Mouse (Mus musculus): Measurements from ENCODE around the gene Csde1.
A peak's percentile ranks its signal among the peaks of the same experiment; 100 is the strongest.

The Csde1 gene

DNA sequence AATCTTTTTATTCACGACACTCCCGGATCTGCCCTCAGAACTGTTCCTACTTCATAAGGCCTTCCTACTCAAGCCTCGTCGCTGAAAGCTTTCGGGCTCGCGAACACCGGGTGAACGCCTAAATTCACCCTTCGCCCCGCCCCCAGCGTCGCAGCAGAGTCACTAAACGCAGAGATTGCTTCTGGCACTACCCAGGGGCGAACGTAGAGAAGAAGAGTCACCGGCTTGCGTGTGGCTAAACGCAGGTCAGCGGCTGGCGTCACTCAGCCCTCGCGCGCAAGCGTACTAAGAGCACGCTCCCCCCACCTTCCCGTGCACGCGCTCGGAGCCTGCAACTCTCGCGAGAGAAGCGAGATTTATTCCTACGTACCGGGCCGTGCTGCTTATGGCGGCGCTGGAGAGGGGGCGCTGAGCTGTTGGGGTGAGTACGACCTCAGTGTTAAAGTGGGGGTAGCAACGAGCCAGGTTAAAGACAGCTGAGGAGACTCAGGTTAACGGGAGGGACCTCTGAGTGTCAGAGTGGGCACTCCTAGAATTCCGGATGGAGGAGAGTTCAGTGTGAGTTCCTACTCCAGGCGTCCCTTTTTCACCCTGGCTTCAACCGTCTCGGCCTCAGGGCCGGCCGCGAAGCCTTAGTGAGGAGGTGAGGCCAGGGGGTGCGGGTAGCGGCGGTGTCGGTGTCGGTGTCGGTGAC, at the start of gene Csde1:
TSS of gene Csde1 (plus strand) at position 178 of the 694 bp plus-strand sequence.
- peak; percentile 98 for DNase-seq

GRCm38 (mm10) chr3:102970508-102970907, 49.7 kb upstream of the Csde1 start:
- DNase-seq: no peak

DNA sequence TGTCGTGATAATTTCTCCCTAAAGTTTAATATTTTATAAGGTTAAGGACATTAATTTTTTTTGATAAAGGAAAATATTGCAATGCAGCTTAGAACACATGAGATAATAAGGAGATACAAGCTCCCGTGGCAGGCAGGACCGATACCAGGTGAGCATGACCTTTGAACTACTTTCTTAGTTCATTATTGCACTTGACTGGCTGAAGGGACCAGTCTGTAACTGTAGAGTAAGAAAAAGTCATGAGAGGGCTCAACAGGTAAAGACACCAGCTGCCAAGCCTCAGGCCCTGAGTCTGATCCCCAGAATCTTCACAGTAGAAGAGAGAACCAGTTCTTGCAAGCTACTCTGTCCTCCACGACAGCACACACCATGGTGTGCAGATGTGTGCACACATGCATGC, 43.3 kb upstream of the Csde1 start:
- DNase-seq: no peak

GRCm38 (mm10) chr3:102979550-102980348, 40.5 kb upstream of the Csde1 start:
- DNase-seq: no peak

DNA sequence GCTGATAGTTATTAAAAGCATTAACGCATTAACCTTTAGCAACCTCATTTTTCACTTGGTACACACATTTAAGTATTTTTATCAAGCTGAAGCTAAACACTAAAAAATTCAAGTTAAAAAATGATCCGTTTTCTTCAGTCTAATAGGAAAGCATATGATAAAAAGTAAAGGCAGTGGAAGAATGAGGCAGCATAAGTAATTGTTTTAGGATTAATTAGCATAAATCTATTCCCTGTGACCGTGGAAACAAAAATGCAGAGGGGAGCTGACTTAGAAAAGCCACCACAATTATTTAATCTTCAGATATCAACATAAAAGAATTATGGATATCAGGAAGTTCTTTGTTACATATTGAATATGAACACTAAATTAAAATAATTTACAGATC, 39.9 kb upstream of the Csde1 start:
- no peak for DNase-seq

GRCm38 (mm10) chr3:102991041-102991440, 29.2 kb upstream of the Csde1 start:
- no peak for DNase-seq

DNA sequence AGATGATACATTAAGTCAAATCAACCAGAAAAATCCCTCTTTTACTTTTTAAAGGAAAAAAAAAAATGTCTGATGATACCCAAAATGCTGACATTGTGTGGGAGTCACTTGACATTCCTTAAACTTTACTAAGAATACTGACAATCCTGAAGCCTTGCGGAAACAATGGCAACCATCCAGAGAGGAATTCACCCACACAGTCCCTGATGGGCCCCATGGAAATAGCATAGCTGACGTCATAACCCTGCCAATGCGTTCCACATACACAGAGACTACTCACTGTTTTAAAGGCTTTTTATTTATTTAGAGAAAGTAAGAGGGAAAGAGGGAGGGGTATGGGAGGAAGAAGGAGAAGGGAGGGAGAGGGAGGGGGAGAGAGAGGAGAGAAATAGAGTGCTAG, 27.3 kb upstream of the Csde1 start:
- DNase-seq: no peak

DNA sequence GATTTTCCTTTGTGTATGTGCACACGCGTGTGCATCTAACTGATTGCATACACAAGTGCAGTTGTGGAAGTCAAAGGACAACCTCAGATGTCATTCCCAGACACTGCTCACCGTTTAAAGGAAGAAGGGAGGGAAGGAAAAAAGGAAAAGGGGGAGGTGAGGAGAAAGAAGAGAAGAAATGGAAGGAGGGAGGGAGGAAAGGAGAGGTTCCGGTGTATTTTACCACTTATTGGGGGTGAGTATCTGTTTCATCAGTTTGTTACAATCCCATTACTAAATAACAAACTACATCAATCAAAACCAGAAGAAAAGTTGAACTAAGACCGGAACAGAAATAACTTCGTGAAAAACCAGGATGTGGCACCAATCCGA, 25.0 kb upstream of the Csde1 start:
- no peak for DNase-seq

GRCm38 (mm10) chr3:102995605-102996321, 24.5 kb upstream of the Csde1 start, which contains the start of gene Sike1:
Sike1 (plus strand) TSS chr3:102995708.
- peak; percentile 92 for DNase-seq

GRCm38 (mm10) chr3:102997036-102997435, 23.2 kb upstream of the Csde1 start:
- no peak for DNase-seq

- no peak for DNase-seq
Observed at GRCm38 (mm10) chr3:102997591-102997990, 22.6 kb upstream of the Csde1 start.

DNA sequence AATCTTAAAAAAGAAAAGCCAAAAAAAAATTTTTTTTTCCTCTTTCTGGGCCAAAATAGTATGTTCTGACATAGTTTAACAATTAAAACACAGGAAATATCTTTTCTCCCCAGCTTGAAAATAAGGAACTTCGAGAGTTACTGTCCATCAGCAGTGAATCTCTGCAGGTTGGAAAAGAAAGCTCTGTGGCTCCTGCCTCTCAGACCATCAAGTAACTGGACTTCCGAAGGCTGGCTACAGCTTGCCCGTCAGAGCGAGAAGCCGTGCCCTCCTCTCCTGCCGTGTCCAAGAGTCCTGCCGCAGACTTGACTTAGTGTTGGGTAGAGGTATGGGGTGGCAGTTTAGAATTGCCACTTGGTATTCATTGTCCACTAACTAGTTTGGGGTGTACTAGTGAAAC, 18.6 kb upstream of the Csde1 start:
- no peak for DNase-seq

DNA sequence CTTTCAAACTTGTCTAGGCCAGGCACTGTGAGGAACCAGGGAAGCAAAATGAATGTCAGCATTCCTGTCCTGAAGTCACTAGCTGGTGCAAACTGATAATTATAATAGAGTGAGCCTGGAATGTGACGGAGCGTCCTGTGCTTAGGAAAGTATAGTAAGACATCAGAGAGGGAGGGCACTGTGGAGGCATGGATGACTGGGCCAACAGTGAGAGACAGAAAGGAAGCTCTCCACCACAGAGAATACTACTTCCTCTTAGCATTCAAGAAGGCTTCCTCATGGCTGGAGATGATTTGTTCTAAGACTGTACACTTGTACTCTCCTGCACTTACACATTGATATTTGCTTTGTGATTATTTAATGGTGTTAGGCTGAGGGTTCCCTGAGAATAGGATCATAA, 2.9 kb upstream of the Csde1 start:
- no peak for DNase-seq

DNA sequence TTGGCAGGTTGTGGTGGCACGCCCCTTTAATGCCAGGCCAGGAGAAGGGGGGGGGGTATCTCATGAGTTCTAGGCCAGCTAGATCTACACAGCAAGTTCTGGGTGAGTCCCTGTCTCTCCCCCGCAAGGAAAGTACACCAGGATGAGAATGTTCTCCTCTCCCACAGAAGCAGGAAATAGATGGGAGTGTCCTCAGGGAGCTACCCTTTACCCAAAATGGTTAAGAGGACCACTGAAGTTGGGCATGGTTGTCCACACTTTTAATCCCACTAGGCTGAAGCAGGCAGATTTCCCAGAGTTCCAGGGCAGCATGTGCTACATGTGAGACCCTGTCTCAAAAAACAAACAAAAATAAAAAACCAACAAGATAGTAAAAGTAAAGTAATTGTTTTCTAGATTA, 764 bp upstream of the Csde1 start:
- peak; percentile 56 for DNase-seq

DNA sequence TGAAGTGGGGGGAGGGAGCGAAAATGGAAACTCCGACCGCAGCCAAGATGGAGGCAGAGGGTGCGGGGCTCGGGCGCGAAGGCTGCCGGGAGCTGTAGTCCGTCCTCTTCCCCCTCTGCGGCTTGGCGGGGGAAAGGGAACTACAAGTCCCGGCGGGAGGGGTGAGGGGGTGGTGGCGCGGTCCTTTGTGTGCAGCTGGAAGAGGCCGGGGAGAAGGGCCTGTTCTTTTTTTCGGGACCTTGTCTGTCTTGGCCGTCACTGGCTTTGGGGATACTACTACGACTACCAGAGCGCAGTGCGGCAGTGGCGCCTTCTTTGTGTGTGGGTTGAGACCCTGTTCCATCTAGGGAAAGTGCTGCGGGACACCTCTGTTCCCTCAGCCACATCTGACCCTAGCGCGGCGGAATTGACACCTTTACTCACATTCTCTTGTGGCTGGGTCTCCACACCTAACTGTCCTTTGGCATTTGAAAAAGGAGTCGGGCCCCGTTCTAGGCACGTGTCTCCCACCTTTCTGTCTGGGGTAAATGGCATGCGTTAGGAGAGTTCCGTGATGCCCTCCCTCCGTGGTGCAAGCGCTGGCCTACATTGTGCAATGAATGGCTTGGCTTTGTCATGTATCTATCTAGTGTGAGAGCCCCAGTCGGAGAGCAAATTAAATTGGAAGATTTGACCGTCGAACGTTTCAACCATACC, 865 bp downstream of the Csde1 start:
- peak; percentile 85 for DNase-seq

DNA sequence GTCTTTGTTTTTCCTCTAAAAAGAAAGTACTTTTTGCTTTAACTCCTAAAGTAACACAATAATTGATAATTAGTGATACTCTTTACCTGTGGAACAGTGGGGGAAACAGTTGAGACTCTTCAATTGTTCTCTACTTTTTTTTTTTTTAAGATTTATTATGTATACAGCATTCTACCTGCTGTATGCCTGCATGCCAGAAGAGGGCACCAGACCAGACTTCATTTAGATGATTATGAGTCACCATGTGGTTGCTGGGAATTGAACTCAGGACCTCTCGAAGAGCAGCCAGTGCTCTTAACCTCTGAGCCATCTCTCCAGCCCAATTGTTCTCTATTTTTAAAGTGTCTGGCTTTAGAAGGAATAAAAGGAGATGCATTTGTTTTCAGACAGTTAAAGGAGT, 5.9 kb downstream of the Csde1 start:
- no peak for DNase-seq

GRCm38 (mm10) chr3:103040285-103040684, 20.1 kb downstream of the Csde1 start:
- DNase-seq: no peak

DNA sequence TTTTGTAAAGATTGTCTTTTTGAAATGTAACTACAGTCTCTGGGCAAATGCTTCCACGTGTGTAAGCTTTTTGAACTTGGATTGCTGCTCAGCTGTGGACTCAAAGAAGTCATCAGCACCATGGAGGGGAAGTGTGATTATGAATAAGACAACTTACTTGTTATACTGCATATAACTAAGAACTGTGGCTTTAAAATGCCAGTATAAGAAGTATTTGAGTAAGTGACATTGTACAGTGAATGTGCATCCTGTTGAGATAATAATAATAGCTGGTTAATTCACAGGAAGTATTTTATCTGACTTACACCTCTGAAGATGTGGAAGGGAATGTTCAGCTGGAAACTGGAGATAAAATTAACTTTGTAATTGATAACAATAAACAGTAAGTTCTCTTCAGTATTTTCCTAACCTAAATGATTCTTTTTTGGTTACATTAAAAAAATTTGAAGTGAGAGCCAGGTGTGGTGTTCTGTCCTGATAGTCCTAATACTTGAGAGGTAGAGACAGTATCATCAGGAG, 20.7 kb downstream of the Csde1 start:
- no peak for DNase-seq

DNA sequence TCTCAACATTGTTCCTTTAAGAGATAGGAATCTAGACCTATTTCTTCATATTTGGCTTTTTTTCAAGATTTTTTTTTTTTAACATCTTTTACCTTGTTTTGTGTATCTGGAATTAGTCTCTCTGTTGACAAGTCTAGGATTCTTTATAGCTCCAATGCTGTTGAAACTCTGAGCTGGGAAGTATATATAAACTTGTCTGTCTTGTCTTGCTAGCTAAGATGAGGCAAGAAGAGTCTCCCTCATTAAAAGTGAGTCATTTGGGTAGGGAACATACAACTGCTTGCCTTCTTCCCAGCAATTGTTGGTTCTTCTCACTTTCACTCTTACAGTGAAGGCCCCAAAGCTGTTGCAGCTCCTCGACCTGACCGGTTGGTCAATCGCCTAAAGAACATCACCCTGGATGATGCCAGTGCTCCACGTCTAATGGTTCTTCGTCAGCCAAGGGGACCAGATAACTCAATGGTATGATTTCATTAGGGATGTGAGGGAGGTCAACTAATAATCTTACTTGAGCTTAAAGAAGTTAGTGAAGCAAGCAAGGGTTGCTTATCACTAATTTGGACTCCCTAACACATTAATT, 35.9 kb downstream of the Csde1 start:
- DNase-seq: no peak

DNA sequence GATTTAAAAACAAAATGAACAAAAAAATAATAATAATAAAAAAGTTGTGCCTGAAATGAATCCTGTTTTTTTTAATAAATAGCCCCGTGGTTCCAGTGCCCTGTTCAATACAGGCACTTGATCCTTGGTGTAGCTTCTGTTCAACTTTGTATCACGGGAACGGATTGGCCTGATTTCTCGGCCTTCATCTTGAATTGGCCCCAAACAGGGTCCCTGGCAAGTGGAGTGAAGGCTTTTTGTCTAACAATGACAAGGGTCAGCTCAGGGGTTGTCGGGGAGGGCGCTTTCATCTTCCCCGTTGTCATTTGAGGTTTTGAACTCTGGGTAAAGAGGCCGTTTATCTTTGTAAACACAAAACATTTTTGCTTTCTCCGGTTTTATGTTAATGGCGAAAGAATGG, 37.5 kb downstream of the Csde1 start:
- no peak for DNase-seq

DNA sequence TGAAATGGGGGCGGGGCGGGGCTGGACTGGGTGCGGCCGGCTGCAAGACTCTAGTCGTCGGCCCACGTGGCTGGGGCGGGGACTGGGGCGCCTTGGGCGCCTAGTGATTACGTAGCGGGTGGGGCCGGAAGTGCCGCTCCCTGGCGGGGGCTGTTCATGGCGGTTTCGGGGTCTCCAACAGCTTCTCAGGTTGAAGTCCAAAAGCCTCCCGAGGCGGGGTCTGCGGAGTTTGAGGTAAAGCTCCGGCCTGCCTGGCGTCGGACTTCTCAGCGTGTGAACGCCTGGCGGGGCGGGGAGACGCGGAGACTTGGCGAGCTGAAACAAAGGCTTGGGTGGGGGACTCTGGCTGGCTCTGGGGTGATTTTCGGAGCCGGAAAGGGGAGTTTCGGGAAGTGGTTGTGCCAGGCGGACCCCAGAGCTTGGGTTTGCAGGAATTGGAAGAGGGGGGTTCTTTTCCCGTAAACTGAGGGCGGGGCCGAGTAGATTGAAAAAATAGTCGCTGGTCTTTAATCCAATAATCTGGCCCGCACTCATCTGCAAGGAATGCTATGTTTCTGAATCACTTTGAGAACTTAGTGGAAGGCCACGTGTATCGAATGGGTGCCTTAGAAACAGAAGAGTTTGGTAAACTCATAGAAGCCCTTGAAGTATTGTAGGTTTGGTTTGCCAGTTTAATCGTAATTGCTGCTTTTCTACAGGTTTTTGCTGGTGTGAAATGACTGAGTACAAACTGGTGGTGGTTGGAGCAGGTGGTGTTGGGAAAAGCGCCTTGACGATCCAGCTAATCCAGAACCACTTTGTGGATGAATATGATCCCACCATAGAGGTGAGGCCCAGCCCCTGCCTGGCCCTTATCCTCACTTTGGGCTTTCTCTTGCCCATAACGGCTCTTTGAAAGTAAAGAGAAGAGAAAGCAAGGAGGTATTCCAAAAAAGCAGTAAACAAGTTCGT, 38.3 kb downstream of the Csde1 start, which contains the start of gene Nras:
TSS of gene Nras (plus strand) at position 79 of the 951 bp plus-strand sequence.
- peak; percentile 78 for DNase-seq

Measured in cerebellum, adult 9-10 months (tissue).